Comparison of ENCODE assay signal across 8 mouse cellular contexts in the genomic region with DNA sequence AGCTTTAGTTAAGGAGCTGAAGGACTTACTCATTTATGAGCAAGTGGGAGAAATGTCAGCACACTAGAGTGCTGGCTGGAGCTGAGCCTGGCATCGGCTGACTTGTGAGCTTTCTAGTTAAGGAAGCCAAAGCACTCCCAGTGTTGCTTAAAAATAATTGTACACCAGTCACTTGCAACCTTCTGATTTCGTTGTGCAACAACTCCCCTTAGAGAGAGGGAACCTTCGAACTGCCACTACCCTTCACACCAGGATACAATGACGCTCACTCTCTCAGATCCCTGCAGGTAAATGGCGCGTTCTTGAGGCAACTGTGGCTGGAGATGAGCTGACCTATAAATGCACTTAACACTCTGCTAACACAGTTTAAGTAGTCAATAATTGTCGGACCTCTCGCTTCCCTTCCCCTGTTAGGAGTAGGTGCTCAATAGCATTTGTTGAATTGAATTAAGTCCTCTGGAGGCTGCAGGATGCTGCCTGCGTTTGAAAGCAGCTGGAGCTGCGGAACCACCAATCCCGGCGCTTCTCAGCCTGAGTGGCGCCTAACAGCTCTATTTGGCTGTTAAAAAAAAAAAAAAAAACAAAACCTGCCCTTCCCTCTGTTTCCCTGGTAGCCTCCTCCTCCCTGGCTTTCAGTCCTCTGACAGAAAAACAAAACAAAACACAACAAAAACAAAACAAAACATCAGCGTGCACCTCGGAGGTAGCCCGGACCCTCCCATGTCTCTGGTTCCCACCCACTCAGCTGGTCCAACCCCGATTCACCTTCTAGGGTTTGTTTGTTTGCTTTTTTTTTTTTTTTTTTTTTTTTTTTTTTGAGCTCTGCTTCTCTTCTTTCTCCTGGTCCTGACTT. TPM values are rescaled to one million over a fixed set of nuclear protein-coding genes. Genes with fewer than 3 reads are reported as not detected.
DNase-seq lines count a peak whose midpoint lies in the region; ATAC-seq and TF ChIP-seq lines count a peak whose summit lies in the region.

No protein-coding gene starts in this region.

- TF ChIP-seq CTCF in left cerebral cortex, adult 2 months (IDR thresholded peaks at IDR 0.05): no peak

- H3K4me3 ChIP-seq in left cerebral cortex, adult 2 months: peak overlapping the region; percentile 34; the same call in 1 of the 2 replicates
- peak overlapping the region; percentile 30 for H3K4me3 ChIP-seq in embryonic facial prominence, embryonic 14.5 days (ENCODE audit: low read depth, low read length)
- peak overlapping the region; percentile 47 for H3K4me3 ChIP-seq in midbrain, embryonic 10.5 days

- DNase-seq in left cerebral cortex, adult 2 months (ENCODE audit: extremely low spot score in 1 of 2, low spot score in 2 of 2): peak; percentile 26 to 50
- DNase-seq in left cerebral cortex, postnatal 4 days: no peak
- DNase-seq in embryonic facial prominence, embryonic 14.5 days (ENCODE audit: low spot score): peak; percentile 74
- peak; percentile 31 to 37 for DNase-seq in heart, postnatal 10 days
- peak; percentile 16 to 28 for DNase-seq in layer of hippocampus, postnatal 14 days (ENCODE audit: low spot score in 2 of 2)
- DNase-seq in midbrain, embryonic 10.5 days (ENCODE audit: low spot score): peak; percentile 45
- no peak for DNase-seq in cerebellum, adult 11-12 months

- WGBS in embryonic facial prominence, embryonic 14.5 days: 5% methylated on average over 17 of the region's 17 CpGs
- WGBS in midbrain, embryonic 10.5 days: 3% methylated on average over 17 of the region's 17 CpGs

- peak overlapping the region; percentile 30; the same call in 1 of the 2 replicates for H3K9ac ChIP-seq in embryonic facial prominence, embryonic 14.5 days (ENCODE audit: low read depth, low read length)

- peak overlapping the region; percentile 90 for H3K27ac ChIP-seq in left cerebral cortex, adult 2 months
- H3K27ac ChIP-seq in embryonic facial prominence, embryonic 14.5 days (replicated peaks; ENCODE audit: low read depth, low read length): peak overlapping the region; percentile 29; the same call in 1 of the 2 replicates
- H3K27ac ChIP-seq in midbrain, embryonic 10.5 days (replicated peaks): peak overlapping the region; percentile 59

- H3K4me2 ChIP-seq in embryonic facial prominence, embryonic 14.5 days (ENCODE audit: low read depth, low read length): peak overlapping the region; percentile 57

- ATAC-seq in embryonic facial prominence, embryonic 14.5 days (ENCODE audit: low read depth): peak; percentile 65
- no peak for ATAC-seq in erythroid progenitor cell, adult 5-6 weeks (replicated peaks; ENCODE audit: low FRiP score, poor library complexity, severe bottlenecking)

- H3K4me1 ChIP-seq in embryonic facial prominence, embryonic 14.5 days (ENCODE audit: control insufficient read depth, insufficient read depth, low read length): peaks cover 13% of the 10 kb centered on the region
- H3K4me1 ChIP-seq in midbrain, embryonic 10.5 days: peaks cover 45% of the 10 kb centered on the region

- H3K36me3 ChIP-seq in embryonic facial prominence, embryonic 14.5 days (ENCODE audit: control insufficient read depth, insufficient read depth, low read length): no peaks in the 10 kb centered on the region
- H3K36me3 ChIP-seq in midbrain, embryonic 10.5 days: no peaks in the 10 kb centered on the region

- H3K9me3 ChIP-seq in embryonic facial prominence, embryonic 14.5 days (ENCODE audit: control insufficient read depth, low read length): no peaks in the 10 kb centered on the region
- no peaks in the 10 kb centered on the region for H3K9me3 ChIP-seq in midbrain, embryonic 10.5 days (replicated peaks)

- H3K27me3 ChIP-seq in embryonic facial prominence, embryonic 14.5 days (replicated peaks; ENCODE audit: control insufficient read depth, insufficient read depth, low read length): no peaks in the 10 kb centered on the region
- peaks cover 61% of the 10 kb centered on the region for H3K27me3 ChIP-seq in midbrain, embryonic 10.5 days (ENCODE audit: low read depth, poor library complexity, severe bottlenecking)

- intact Hi-C loops in left cerebral cortex, adult 2 months (cut with DNase I): loop anchor here (2.0 kb wide), 2 partner anchors 30 to 54 kb away; no protein-coding TSS in a partner anchor
- intact Hi-C loops in left cerebral cortex, postnatal 4 days (cut with DNase I): no loop called here
- intact Hi-C loops in heart, postnatal 10 days (cut with DNase I): no loop called here

RNA-seq across cellular contexts. Expression of a gene that starts 53.2 kb away (rescaled TPM):
- 1 to 10 TPM in 1 of 2 experiments, under 1 TPM in 1; 0.81 to 1.2 TPM for total RNA-seq in left cerebral cortex, adult 2 months (2021)
- total RNA-seq in left cerebral cortex, postnatal 4 days (2021): 1 to 10 TPM; 2.3 to 2.7 TPM
- polyA plus RNA-seq in embryonic facial prominence, embryonic 14.5 days (2014; fragmentation: Nextera tagmentation; extraction: Ambion mirVana): 0.82 and 1.3 TPM in 2 replicates
- total RNA-seq in heart, postnatal 10 days (2021): under 1 TPM; 0.35 to 0.67 TPM
- 1 to 10 TPM in 1 of 2 experiments, under 1 TPM in 1; 0.60 to 1.3 TPM for total RNA-seq in layer of hippocampus, postnatal 14 days (2021)
- 0.86 and 1.7 TPM in 2 replicates for polyA plus RNA-seq in midbrain, embryonic 10.5 days (2016; fragmentation: Nextera tagmentation; extraction: Ambion mirVana)
- total RNA-seq in erythroid progenitor cell, adult 5-6 weeks (2015; ENCODE audit: low replicate concordance): not detected in 2 replicates
- not detected in 2 replicates for total RNA-seq in erythroid progenitor cell, adult 5-6 weeks (2017; ENCODE audit: low replicate concordance)

RNA-seq across cellular contexts. Expression of a gene that starts 53.8 kb away (rescaled TPM):
- 100 to 1,000 TPM; 245 to 247 TPM for total RNA-seq in left cerebral cortex, adult 2 months (2021)
- 100 to 1,000 TPM; 110 to 134 TPM for total RNA-seq in left cerebral cortex, postnatal 4 days (2021)
- polyA plus RNA-seq in embryonic facial prominence, embryonic 14.5 days (2014; fragmentation: Nextera tagmentation; extraction: Ambion mirVana): 22.9 and 23.4 TPM in 2 replicates
- total RNA-seq in heart, postnatal 10 days (2021): 10 to 100 TPM; 34.4 to 38.8 TPM
- 10 to 100 TPM; 62.9 to 67.4 TPM for total RNA-seq in layer of hippocampus, postnatal 14 days (2021)
- 3.0 and 5.7 TPM in 2 replicates for polyA plus RNA-seq in midbrain, embryonic 10.5 days (2016; fragmentation: Nextera tagmentation; extraction: Ambion mirVana)
- total RNA-seq in erythroid progenitor cell, adult 5-6 weeks (2015; ENCODE audit: low replicate concordance): 306 and 370 TPM in 2 replicates
- 354 and 490 TPM in 2 replicates for total RNA-seq in erythroid progenitor cell, adult 5-6 weeks (2017; ENCODE audit: low replicate concordance)

Comparison
In these comparisons a context has a peak if more than half of its experiments do, and no peak if none do; other contexts are left out.
1. DNase-seq: peak in left cerebral cortex, adult 2 months (2 of 2), embryonic facial prominence, embryonic 14.5 days (single experiment), heart, postnatal 10 days (2 of 2), layer of hippocampus, postnatal 14 days (2 of 2) and midbrain, embryonic 10.5 days (single experiment); none in left cerebral cortex, postnatal 4 days (single experiment) and cerebellum, adult 11-12 months (single experiment).
2. H3K27ac ChIP-seq: peak in every context shown above with its lines; median percentile 90 in left cerebral cortex, adult 2 months; 59 in midbrain, embryonic 10.5 days; 29 in embryonic facial prominence, embryonic 14.5 days.
3. Peak in every context shown above with its lines, with median percentiles within 50 percentile points of each other: H3K4me3 ChIP-seq.